Mouse (Mus musculus) CD4-positive, CD25-positive, alpha-beta regulatory T cell, adult 2 months (primary cell): ENCODE results near the gene Stub1.

Experiments used
- DNase-seq: peaks from one replicate; pipeline ENCODE4 v3.0.0-alpha.2; 2012; ENCODE audit warnings: low read depth, low spot score

Gene Stub1

GRCm38 (mm10) chr17:25837076-25837410 is 3.8 kb upstream of the Stub1 start, which contains the start of gene Rhbdl1:
Gene Rhbdl1, minus strand, starts transcription at chr17:25837295.
- DNase-seq = peak; percentile 62

GRCm38 (mm10) chr17:25836397-25837075 is 3.3 kb upstream of the Stub1 start:
- DNase-seq = no peak

GRCm38 (mm10) chr17:25835816-25836215 is 2.6 kb upstream of the Stub1 start:
- DNase-seq = no peak

GRCm38 (mm10) chr17:25835301-25835700 is 2.1 kb upstream of the Stub1 start:
- no peak for DNase-seq

- no peak for DNase-seq
Observed at GRCm38 (mm10) chr17:25834595-25835222, 1.5 kb upstream of the Stub1 start.

GRCm38 (mm10) chr17:25833961-25834594 is 874 bp upstream of the Stub1 start:
- DNase-seq = no peak

GRCm38 (mm10) chr17:25832436-25833290 is 541 bp downstream of the Stub1 start:
- DNase-seq = peak; percentile 98

DNA sequence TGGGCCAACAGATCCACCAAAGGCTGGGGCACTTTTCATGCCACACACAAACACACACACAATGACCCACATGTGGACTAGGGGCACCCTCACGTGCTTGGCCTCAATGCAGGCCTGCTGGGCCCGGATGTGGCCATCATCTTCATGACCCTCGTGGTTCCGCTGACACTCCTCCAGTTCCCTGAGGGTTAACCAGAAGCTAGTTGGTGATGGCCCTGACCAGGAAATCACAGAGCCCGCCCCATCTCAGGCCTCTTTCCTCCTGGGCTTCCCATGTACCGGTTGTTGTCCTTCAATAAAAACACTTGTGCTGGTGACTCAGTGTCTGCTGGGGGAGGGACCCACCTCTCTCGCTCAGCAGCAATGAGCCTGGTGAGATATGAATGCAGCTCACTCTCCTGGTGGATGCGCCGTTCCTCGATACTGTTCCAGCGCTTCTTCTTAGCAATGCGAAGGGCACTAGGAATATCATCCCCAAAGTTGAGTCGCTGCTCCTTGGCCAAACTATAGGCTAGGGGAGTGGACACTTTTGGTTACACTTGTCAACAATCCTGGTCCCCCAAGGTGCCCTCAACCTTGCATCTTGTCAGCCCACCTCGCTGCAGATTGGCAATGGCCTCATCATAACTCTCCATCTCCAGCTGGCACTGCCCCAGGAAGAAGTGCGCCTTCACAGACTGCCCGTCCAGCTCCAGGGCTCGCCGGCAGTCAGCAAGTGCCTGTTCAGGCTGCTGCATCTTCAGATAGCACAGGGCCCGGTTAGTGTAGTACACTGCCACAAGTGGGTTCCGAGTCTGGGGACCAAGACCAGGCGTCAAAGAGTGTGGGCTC is 1.5 kb downstream of the Stub1 start:
- DNase-seq = no peak

GRCm38 (mm10) chr17:25830806-25831431 is 2.3 kb downstream of the Stub1 start:
- DNase-seq = no peak

GRCm38 (mm10) chr17:25830200-25830753 is 2.9 kb downstream of the Stub1 start:
- no peak for DNase-seq

DNA sequence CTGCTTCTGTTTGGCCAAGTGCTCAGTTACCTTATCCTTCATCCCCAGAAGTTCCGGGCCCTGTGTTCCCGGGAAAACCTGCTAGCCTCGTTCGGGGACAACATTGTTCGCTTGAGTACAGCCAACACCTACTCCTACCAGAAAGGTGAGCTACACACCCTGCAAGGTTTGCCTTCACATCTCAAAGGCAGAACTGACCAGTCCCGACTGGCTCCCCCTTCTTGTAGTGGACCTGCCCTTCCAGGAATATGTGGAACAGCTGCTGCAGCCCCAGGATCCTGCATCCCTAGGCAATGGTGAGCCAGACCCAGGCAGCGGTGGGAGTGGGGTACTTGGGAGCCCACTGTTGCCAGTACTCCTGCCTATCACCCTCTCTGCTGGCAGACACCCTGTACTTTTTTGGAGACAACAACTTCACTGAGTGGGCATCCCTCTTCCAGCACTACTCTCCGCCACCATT is 3.6 kb downstream of the Stub1 start:
- no peak for DNase-seq

DNA sequence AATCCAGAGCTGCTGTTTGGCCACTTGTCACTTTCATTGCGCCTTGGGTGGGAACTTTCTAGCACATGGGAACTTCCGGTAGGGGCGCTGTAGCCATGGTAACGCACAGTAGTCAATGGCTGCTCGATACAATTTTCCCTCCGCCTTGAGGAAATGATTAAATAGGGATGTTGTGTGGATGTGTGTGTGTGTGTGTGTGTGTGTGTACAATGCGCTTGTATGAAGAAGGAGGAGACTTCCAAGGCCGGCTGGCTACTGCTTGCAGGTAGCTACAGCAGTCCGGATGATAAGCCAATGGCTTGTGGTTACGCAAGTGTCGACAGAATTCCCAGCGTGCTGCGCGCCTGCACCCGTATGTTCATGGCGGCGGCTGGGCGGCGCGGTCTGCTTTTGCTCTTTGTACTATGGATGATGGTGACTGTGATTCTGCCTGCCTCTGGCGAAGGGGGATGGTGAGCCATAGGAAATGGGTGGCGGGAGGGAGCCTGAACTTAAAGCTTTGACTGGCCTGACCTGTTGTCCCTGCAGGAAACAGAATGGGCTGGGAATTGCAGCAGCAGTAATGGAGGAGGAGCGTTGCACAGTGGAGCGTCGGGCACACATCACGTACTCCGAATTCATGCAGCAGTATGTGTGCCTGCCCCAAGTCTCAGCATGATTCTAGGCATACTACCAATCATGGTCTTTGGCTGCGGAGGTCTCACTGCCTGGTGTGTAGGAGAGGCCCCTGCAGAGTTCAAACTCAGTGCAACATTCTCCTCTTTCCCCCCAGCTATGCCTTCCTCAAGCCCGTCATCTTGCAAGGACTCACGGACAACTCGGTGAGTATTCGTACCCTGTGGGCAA is 4.3 kb downstream of the Stub1 start, which contains the start of gene Jmjd8:
Gene Jmjd8 (plus strand): TSS at position 156 of the 846 bp plus-strand sequence.
- DNase-seq = peak; percentile 87

DNA sequence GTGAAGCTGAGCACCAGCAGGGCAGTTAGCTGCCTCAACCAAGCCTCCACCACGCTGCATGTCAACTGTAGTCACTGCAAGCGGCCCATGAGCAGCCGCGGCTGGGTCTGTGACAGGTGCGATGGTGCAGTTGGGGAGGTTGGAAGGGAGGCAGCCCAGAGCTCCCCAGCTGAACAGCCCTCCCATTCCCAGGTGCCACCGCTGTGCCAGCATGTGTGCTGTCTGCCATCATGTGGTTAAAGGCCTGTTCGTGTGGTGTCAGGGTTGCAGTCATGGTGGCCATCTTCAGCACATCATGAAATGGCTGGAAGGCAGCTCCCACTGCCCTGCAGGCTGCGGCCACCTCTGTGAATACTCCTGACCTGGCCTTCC is 5.0 kb downstream of the Stub1 start:
- no peak for DNase-seq

DNA sequence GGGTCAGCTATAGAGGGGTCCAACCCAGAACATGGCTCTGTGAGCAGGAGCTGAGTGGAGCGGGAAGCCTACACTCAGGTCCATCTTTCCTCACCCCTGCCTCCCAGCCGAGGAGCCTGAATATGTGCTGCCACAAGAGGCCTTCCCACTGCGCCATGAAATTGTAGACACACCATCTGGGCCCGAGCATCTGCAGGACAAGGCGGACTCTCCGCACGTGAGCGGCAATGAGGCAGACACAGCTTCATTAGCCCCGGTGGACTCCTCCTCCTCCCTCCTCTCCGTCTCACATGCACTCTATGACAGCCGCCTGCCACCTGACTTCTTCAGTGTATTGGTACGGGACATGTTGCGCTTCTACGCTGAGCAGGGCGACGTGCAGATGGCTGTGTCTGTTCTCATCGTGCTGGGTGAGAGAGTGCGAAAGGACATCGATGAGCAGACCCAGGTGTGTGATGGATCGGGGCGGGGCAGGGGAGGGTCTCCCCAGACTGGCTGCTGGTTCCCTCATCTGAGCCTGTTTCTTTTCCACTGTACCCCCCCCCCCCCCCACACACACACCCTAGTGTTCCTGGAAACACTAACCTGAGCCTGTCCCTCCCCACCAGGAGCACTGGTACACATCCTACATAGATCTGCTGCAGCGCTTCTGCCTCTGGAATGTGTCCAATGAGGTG is 5.5 kb downstream of the Stub1 start:
- DNase-seq = no peak

DNA sequence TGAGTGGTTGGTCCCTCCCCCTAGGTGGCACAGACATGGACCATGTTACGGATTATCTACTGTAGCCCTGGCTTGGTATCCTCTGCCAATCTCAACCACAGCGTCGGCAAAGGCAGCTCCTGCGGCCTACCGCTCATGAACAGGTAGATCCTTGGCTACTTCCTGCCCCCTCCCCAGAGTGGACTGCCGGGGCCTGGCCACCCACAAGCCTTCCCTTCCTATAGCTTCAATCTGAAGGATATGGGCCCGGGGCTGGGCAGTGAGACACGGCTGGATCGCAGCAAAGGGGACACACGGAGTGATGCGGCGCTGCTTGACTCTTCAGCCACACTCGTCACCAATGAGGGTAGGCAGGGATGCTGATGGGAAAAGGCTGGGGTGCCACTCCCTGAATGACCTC is 6.2 kb downstream of the Stub1 start:
- no peak for DNase-seq

GRCm38 (mm10) chr17:25825984-25826570 is 7.1 kb downstream of the Stub1 start:
- DNase-seq = no peak

DNA sequence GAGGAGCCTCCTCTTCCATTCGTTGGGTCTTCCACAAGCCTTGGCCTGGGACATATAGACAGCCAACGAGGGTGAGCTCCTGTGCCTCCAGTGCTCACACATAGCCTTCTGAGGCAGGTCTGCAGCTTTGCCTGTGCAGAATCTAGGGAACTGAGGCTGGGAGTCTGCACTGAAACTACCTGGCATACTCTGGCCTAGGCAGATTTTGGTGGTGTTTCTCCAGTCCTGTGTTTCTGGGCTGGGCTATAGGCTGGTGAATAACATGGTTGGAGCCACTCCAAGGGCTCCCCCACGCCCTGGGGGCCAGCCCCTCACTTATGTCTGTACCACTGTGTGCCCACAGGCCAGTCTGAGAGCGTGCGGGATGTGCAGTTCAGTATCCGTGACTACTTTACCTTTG is 7.9 kb downstream of the Stub1 start:
- no peak for DNase-seq

- DNase-seq = no peak
Observed at GRCm38 (mm10) chr17:25824362-25825142, 8.7 kb downstream of the Stub1 start.
